Mouse (Mus musculus) adrenal gland, postnatal 10 days (tissue): ENCODE results near the gene Mical2. TPM values are rescaled to one million over a fixed set of nuclear protein-coding genes. Genes with fewer than 3 reads are reported as not detected.

Source experiments
- DNase-seq: peaks from one replicate; pipeline ENCODE4 v3.0.0; 2021; ENCODE audit warnings: mixed read lengths
- total RNA-seq, 2 experiments: library from RNA; stranded (reverse); gene quantifications; 2 replicates each; pipeline ENCODE4 v1.2.3; 2021

Gene Mical2
- total RNA-seq, 2 experiments from 2014 or later: 17.4 to 22.7 TPM

GRCm38 (mm10) chr7:112405061-112405460 is 179.4 kb downstream of the Mical2 start:
- DNase-seq: no peak

GRCm38 (mm10) chr7:112405578-112405977 is 179.9 kb downstream of the Mical2 start:
- no peak for DNase-seq

- peak; percentile 86 for DNase-seq
These were observed 181.9 kb downstream of the Mical2 start for GRCm38 (mm10) chr7:112407597-112407996.

- DNase-seq: no peak
These were observed 184.3 kb downstream of the Mical2 start for GRCm38 (mm10) chr7:112409991-112410390.

- DNase-seq: no peak
These were observed 187.6 kb downstream of the Mical2 start for GRCm38 (mm10) chr7:112413286-112413685.

DNA sequence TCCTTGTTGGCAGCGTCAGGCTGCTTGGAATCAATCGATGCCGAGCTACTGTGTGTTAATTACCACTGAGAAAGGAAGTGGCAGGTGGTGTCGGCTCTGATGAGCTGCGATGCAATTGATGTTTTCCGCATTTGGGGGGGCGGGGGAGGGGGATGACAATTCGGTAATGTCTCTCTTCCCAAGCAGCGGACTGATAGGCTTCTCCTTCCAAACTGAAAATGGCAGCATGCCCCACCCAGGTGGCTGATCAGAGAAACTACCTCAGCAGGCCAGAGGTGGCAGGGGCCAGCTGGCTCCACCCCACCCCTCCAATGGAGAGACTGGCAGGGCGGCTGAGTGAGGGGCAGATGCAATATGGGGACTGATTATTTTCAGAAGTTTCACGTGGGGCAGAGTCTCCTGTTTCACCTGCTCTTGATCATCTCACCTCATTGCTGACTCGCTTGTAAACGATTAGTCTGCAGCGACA is 190.4 kb downstream of the Mical2 start:
- DNase-seq: no peak

GRCm38 (mm10) chr7:112416730-112417513 is 191.3 kb downstream of the Mical2 start:
- no peak for DNase-seq

DNA sequence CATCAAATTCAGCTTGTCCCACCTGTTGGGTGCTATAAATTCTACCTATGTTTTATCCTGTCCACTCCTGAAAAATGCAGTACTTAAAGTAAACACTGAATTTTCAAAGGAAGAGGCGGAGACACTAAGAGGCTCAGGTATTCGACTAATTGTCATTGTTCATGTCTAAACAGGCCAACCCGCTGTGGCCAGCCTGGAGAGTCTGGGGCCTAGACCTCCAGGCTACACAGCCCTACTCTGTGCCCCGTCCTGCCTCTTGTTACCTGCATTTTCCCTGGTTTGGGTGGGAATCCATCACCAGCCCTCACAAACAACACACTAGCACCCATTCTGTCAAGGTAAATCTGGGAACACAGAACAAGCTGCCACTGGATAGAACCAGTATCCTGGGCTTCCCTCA is 191.9 kb downstream of the Mical2 start:
- no peak for DNase-seq

- no peak for DNase-seq
These were observed 197.8 kb downstream of the Mical2 start for GRCm38 (mm10) chr7:112423438-112423837.

- no peak for DNase-seq
These were observed 201.2 kb downstream of the Mical2 start for GRCm38 (mm10) chr7:112426811-112427210.

- DNase-seq: peak; percentile 83
These were observed 201.9 kb downstream of the Mical2 start, which contains the start of gene Parva for GRCm38 (mm10) chr7:112427357-112428157. Gene Parva, plus strand, starts transcription at chr7:112427505.

- DNase-seq: peak; percentile 95
These were observed 202.5 kb downstream of the Mical2 start for GRCm38 (mm10) chr7:112428158-112428535.

DNA sequence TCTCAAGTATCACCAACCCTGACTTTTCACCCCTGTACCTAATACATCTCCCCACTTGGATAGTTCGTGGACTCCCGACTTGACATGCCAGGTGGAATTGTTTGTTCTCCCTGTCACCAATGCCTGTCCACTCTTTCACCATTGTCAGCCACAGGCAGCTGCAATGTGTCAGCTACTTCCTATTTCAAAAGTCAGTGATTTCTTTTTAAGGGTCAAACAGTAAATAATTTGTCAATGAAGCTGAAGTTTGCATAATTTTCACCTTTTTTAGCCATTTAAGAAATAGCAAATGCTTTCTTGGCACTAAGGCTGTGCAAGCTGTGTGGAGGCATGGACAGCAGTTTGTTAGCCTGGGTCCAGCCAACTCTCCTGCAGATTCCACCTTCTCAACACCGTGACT is 214.2 kb downstream of the Mical2 start:
- DNase-seq: no peak

DNA sequence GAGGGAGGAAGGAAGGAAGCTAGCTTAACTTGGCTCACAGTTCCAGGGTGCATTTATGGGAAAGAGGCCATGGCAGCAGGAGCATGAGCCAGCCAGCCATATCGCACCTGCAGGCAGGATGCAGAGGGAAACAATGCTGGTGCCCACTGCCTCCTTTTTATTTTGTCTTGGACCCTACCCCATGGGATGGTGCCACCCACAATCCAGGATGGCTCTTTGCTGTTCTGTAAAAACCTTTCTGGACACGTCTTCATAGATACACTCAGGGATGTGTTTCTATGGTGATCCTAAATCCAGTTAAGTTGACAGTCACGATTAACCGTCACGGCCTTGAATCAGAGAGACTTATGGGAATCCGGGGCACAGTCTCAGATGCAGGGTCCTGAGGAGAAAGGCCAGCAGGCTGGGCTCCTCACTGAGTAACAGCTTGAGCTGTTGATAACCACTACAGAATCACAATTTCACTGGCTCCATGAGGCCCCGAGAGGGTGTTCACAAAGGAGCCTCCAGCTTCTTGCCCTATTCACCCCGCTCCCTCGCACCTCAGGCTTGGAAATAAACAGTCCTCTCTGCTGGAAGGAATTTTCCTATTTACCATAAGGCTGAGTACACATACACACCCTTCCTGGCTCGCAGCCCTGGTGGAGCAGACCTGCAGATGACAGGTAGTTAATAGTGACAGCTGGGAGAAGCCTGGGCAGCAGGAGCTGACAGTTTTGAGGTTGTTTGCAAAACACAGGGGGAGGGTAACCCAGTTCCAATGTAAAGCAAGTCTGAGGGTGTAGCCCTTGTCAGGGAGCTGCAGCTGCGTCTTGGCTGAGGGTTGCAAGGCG is 218.7 kb downstream of the Mical2 start:
- peak; percentile 14 for DNase-seq

- no peak for DNase-seq
These were observed 219.3 kb downstream of the Mical2 start for GRCm38 (mm10) chr7:112444985-112445367.

DNA sequence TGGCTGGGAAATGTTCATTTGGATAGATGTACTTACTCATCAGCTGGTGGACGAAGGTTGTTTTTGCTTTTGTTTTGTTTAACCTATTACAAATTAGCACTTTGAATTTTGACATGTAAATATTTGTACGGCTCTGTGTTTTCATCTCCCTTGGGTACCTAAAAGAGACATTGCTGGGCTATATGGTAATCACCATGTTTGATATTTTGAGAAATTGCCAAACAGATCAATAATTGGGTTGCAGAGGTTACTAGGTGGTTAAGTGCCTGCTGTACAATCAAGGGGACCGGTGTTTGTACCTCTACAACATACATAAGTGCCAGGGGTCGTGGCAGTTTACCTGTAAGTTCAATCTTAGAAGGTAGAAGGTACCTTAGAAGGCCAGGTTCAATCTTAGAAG is 220.8 kb downstream of the Mical2 start:
- no peak for DNase-seq

- DNase-seq: peak; percentile 63
These were observed 224.5 kb downstream of the Mical2 start for GRCm38 (mm10) chr7:112449954-112450700.

DNA sequence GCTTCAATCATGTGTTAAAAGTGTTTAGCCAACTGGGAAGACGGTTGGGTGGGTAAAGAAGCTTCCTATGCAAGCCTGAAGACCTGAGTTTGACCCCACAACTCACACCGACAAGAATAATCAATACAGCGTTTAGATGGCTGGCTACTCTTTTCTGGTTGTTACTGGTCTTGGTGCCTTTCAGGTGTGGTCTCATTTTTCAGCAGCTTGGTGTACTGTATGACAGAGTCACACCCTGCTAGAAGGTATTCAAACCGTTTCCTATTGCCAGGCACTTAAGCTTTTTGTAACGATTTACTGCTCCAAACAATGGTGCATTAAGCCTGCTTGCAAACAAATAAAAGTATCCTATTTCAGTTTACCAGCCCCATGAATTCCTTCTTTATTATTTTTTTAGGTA is 226.8 kb downstream of the Mical2 start:
- DNase-seq: no peak

DNA sequence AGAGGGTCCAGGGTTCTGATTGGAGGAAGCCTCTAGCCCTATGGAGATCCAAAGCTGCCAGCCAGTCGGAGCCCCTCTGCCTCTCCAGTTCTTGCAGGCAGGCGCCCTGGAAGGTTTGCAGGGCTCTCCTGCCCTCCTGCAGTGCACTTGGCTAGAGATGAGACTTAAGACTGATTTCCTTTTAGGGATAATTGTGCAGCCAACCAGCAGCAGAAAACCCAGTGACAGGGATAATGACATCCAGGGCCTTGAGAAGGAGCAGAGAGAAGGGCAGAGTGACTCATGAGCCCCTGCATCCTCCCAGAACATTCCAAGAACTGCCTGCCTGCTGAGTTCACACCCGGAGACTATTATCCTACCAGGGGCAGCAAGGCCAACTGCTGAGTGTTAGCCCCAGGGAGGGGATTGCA is 228.2 kb downstream of the Mical2 start:
- DNase-seq: peak; percentile 61

DNA sequence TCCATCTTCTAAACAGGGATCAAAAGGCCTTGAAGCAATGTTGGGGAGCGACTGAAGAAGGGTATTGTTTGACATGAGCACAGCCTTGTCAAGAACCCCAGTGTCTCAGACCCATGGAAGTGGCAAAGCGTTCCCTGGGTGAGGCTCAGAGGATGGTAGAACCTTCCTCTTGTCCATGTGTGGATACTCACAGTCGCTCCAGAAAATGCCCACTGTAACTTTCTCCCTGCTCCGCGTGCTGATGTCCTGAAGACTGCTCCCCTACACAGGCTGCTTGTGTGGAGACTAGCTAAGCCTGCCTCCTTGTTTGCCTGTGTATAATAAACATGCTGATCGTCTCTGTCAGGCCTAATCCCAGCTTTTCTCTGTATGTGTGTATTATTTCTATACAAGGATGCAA is 228.7 kb downstream of the Mical2 start:
- no peak for DNase-seq

DNA sequence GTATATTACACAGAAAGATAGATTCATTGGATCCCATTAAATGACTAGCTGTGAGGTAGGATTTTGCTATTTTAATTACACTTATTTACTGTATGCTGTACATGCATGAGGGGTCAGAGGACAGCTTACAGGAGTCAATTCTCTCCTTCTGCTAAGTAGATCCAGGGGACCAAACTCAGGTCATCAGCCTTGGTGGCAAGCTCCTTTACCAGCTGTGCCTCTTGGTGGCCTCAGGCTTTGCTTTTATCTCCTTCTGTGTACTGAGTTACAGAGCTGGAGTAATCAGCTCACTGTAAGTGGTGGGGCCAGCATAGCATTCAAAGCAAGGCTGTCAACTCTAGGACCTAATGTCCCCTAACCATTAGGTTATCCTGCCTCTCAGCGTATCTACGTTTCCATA is 229.3 kb downstream of the Mical2 start:
- no peak for DNase-seq
